Mouse (Mus musculus) kidney, embryonic 14.5 days (tissue): ENCODE data around the gene Lif. TPM values are rescaled to one million over a fixed set of nuclear protein-coding genes. Genes with fewer than 3 reads are reported as not detected.

Experiments used
- ATAC-seq: fragments of 200-750 bp; cut with Nextera tagmentation; 2 replicates; pipeline ENCODE4 v1.8.0; 2017; ENCODE audit warnings: moderate number of reproducible peaks, mild to moderate bottlenecking, moderate TSS enrichment, moderate library complexity; ENCODE audit not compliant: low FRiP score, low TSS enrichment
- H3K27ac ChIP-seq: fragments of 300-500 bp; sonication (generic); 2 replicates; pipeline ENCODE4 v1.5.1; 2014; ENCODE audit warnings: low read depth, mild to moderate bottlenecking, low read length, moderate library complexity, mixed read lengths
- H3K27me3 ChIP-seq: fragments of 300-500 bp; sonication (generic); 2 replicates; pipeline ENCODE4 v1.6.1; 2014; ENCODE audit warnings: mild to moderate bottlenecking, low read length; ENCODE audit not compliant: control insufficient read depth, insufficient read depth
- H3K36me3 ChIP-seq: fragments of 300-500 bp; sonication (generic); 2 replicates; pipeline ENCODE4 v1.6.1; 2014; ENCODE audit warnings: low read length, mixed read lengths; ENCODE audit not compliant: control insufficient read depth, insufficient read depth
- H3K4me1 ChIP-seq: fragments of 300-500 bp; sonication (generic); 2 replicates; pipeline ENCODE4 v1.6.1; 2014; ENCODE audit warnings: low read length, mixed read lengths; ENCODE audit not compliant: control insufficient read depth, insufficient read depth
- H3K4me2 ChIP-seq: fragments of 300-500 bp; sonication (generic); replicated peaks from 2 replicates; pipeline ENCODE4 v1.6.1; 2014; ENCODE audit warnings: low read depth, mild to moderate bottlenecking, low read length
- H3K4me3 ChIP-seq: fragments of 300-500 bp; sonication (generic); 2 replicates; pipeline ENCODE4 v1.5.1; 2014; ENCODE audit warnings: mild to moderate bottlenecking, low read length
- H3K9ac ChIP-seq: fragments of 300-500 bp; sonication (generic); 2 replicates; pipeline ENCODE4 v1.6.1; 2014; ENCODE audit warnings: low read depth, mild to moderate bottlenecking, low read length, moderate library complexity
- H3K9me3 ChIP-seq: fragments of 300-500 bp; sonication (generic); 2 replicates; pipeline ENCODE4 v1.6.1; 2016; ENCODE audit warnings: low read length; ENCODE audit not compliant: control insufficient read depth
- WGBS: fragments of 180-500 bp; shearing (Covaris S2); extraction: QIAGEN DNeasy Blood & Tissue Kit; methylation state at CpG from one replicate; pipeline ENCODE4 v1.1.7; 2014; 5-methylcytosine and 5-hydroxymethylcytosine counted together
- polyA plus RNA-seq: library from polyadenylated mRNA; unstranded; fragments of >200 nt; fragmentation: Nextera tagmentation; extraction: Ambion mirVana; gene quantifications from 2 replicates; pipeline ENCODE4 v1.2.1, GENCODE M21; 2014

The Lif gene
- polyA plus RNA-seq, 1 experiment from 2014 or later, result not detected

GRCm38 (mm10) chr11:4262847-4263246 is 5.5 kb downstream of the Lif start:
- Histone ChIP-seq H3K9me3 (no peaks in the 10 kb centered on the region), H3K4me3 (no peak overlapping the region), H3K27me3 (peaks cover 16% of the 10 kb centered on the region), H3K36me3 (no peaks in the 10 kb centered on the region), H3K4me2 (no peak overlapping the region), H3K4me1 (peaks cover 37% of the 10 kb centered on the region), H3K27ac (no peak overlapping the region), H3K9ac (no peak overlapping the region)
- 19% methylated on average over 7 of the region's 7 CpGs for WGBS
- no peak for ATAC-seq

GRCm38 (mm10) chr11:4263296-4263695 is 5.9 kb downstream of the Lif start:
- H3K4me2 ChIP-seq, result no peak overlapping the region
- H3K27me3 ChIP-seq, result peaks cover 20% of the 10 kb centered on the region
- no peak for ATAC-seq
- H3K9me3 ChIP-seq, result no peaks in the 10 kb centered on the region
- H3K9ac ChIP-seq, result no peak overlapping the region
- no peak overlapping the region for H3K27ac ChIP-seq
- no peaks in the 10 kb centered on the region for H3K36me3 ChIP-seq
- 21% methylated on average over 1 of the region's 1 CpGs for WGBS
- H3K4me1 ChIP-seq, result peaks cover 37% of the 10 kb centered on the region
- H3K4me3 ChIP-seq, result no peak overlapping the region

- Histone ChIP-seq H3K4me3 (no peak overlapping the region), H3K9ac (no peak overlapping the region), H3K9me3 (no peaks in the 10 kb centered on the region), H3K4me2 (no peak overlapping the region), H3K27me3 (peaks cover 23% of the 10 kb centered on the region), H3K27ac (no peak overlapping the region), H3K36me3 (no peaks in the 10 kb centered on the region), H3K4me1 (peaks cover 37% of the 10 kb centered on the region)
- ATAC-seq, result no peak
- WGBS, result 47% methylated on average over 7 of the region's 7 CpGs
Observed at GRCm38 (mm10) chr11:4264066-4264465, 6.7 kb downstream of the Lif start.

- Histone ChIP-seq H3K9me3 (no peaks in the 10 kb centered on the region), H3K27me3 (peaks cover 23% of the 10 kb centered on the region), H3K4me3 (peak overlapping the region; percentile 53), H3K4me2 (peak overlapping the region; percentile 91), H3K27ac (no peak overlapping the region), H3K9ac (peak overlapping the region; percentile 63), H3K36me3 (no peaks in the 10 kb centered on the region), H3K4me1 (peaks cover 27% of the 10 kb centered on the region; the same call in 1 of the 2 replicates)
- WGBS, result under 1% methylated on average over 60 of the region's 61 CpGs
- ATAC-seq, result peak; percentile 66
Observed at GRCm38 (mm10) chr11:4266271-4267201, 9.2 kb downstream of the Lif start.

- peak overlapping the region; percentile 91 for H3K4me2 ChIP-seq
- H3K4me3 ChIP-seq, result peak overlapping the region; percentile 53
- WGBS, result under 1% methylated on average over 13 of the region's 13 CpGs
- H3K27ac ChIP-seq, result no peak overlapping the region
- H3K36me3 ChIP-seq, result no peaks in the 10 kb centered on the region
- no peak for ATAC-seq
- H3K9me3 ChIP-seq, result no peaks in the 10 kb centered on the region
- peaks cover 23% of the 10 kb centered on the region for H3K27me3 ChIP-seq
- H3K4me1 ChIP-seq, result peaks cover 21% of the 10 kb centered on the region; the same call in 1 of the 2 replicates
- H3K9ac ChIP-seq, result peak overlapping the region; percentile 63
Observed at GRCm38 (mm10) chr11:4267202-4267578, 9.8 kb downstream of the Lif start.

- Histone ChIP-seq H3K4me1 (peaks cover 9% of the 10 kb centered on the region; the same call in 1 of the 2 replicates), H3K9me3 (no peaks in the 10 kb centered on the region), H3K4me2 (no peak overlapping the region), H3K4me3 (no peak overlapping the region), H3K9ac (no peak overlapping the region), H3K36me3 (no peaks in the 10 kb centered on the region), H3K27me3 (peaks cover 23% of the 10 kb centered on the region), H3K27ac (no peak overlapping the region)
- WGBS, result 92% methylated on average over 6 of the region's 6 CpGs
- ATAC-seq, result no peak
Observed at GRCm38 (mm10) chr11:4268500-4268899, 11.1 kb downstream of the Lif start.

GRCm38 (mm10) chr11:4270744-4271459 is 13.5 kb downstream of the Lif start:
- WGBS, result 36% methylated on average over 20 of the region's 20 CpGs
- H3K36me3 ChIP-seq, result no peaks in the 10 kb centered on the region
- H3K9ac ChIP-seq, result no peak overlapping the region
- H3K27me3 ChIP-seq, result peaks cover 14% of the 10 kb centered on the region
- no peak overlapping the region for H3K4me3 ChIP-seq
- no peaks in the 10 kb centered on the region for H3K4me1 ChIP-seq
- no peak for ATAC-seq
- H3K9me3 ChIP-seq, result no peaks in the 10 kb centered on the region
- no peak overlapping the region for H3K4me2 ChIP-seq
- H3K27ac ChIP-seq, result no peak overlapping the region

GRCm38 (mm10) chr11:4271544-4271943 is 14.2 kb downstream of the Lif start:
- no peak for ATAC-seq
- WGBS, result 74% methylated on average over 11 of the region's 11 CpGs
- H3K27me3 ChIP-seq, result peaks cover 12% of the 10 kb centered on the region

GRCm38 (mm10) chr11:4276411-4276861 is 19.1 kb downstream of the Lif start:
- Histone ChIP-seq H3K27me3 (no peaks in the 10 kb centered on the region), H3K4me3 (no peak overlapping the region), H3K36me3 (no peaks in the 10 kb centered on the region), H3K4me1 (no peaks in the 10 kb centered on the region), H3K27ac (no peak overlapping the region), H3K9ac (no peak overlapping the region), H3K9me3 (no peaks in the 10 kb centered on the region), H3K4me2 (no peak overlapping the region)
- 52% methylated on average over 11 of the region's 11 CpGs for WGBS
- ATAC-seq, result peak; percentile 20; the same call in 1 of the 2 replicates

More at GRCm38 (mm10) chr11:4271544-4271943, 14.2 kb downstream of the Lif start:
- H3K4me2 ChIP-seq, result no peak overlapping the region
- no peak overlapping the region for H3K4me3 ChIP-seq
- no peak overlapping the region for H3K9ac ChIP-seq
- H3K4me1 ChIP-seq, result no peaks in the 10 kb centered on the region
- no peaks in the 10 kb centered on the region for H3K9me3 ChIP-seq
- H3K27ac ChIP-seq, result no peak overlapping the region
- no peaks in the 10 kb centered on the region for H3K36me3 ChIP-seq
